Mouse (Mus musculus): ENCODE measurements around the gene Stmn3.

GRCm38 (mm10) chr2:181322136-181322535, 7.8 kb upstream of the Stmn3 start:
- no peak for TF ChIP-seq CTCF (IDR thresholded peaks at IDR 0.05; ENCODE audit: borderline replicate concordance, control insufficient read depth, extremely low read depth, insufficient read depth, low read length, poor library complexity)
- TF ChIP-seq POLR2A (IDR thresholded peaks at IDR 0.05; ENCODE audit: control insufficient read depth, extremely low read depth, insufficient read depth, low read length, poor library complexity) = no peak

Data from thymus, adult 2 months (tissue).